Mouse (Mus musculus): Measurements from ENCODE around the gene Slfn4. TPM values are rescaled to one million over a fixed set of nuclear protein-coding genes. Genes with fewer than 3 reads are reported as not detected.

The Slfn4 gene
- polyA plus RNA-seq, 1 experiment from 2014 or later, result 0.36 TPM

- DNase-seq (ENCODE audit: low spot score), result no peak
- H3K4me3 ChIP-seq (replicated peaks; ENCODE audit: low read depth, low read length), result no peak overlapping the region
- 27% methylated on average over 2 of the region's 2 CpGs for WGBS
Observed at GRCm38 (mm10) chr11:83239811-83240210, 64.8 kb downstream of the Slfn4 start.

More at GRCm38 (mm10) chr11:83239811-83240210, 64.8 kb downstream of the Slfn4 start:
- no peak for TF ChIP-seq CTCF (IDR thresholded peaks at IDR 0.05; ENCODE audit: low read depth)
- no peak for ATAC-seq (replicated peaks; ENCODE audit: low FRiP score, low read depth)
- Histone ChIP-seq H3K36me3 (ENCODE audit: insufficient read depth, low read length) (no peaks in the 10 kb centered on the region), H3K27ac (no peak overlapping the region), H3K9ac (ENCODE audit: low read depth, low read length) (no peak overlapping the region), H3K4me2 (ENCODE audit: low read length) (no peak overlapping the region), H3K9me3 (replicated peaks; ENCODE audit: low read length) (no peaks in the 10 kb centered on the region), H3K4me1 (replicated peaks; ENCODE audit: insufficient read depth, low read length) (no peaks in the 10 kb centered on the region), H3K27me3 (ENCODE audit: insufficient read depth, low read length) (no peaks in the 10 kb centered on the region)

Other genes starting within 250 kb of the Slfn4 start
- gene Slfn5, start 223.8 kb upstream of the Slfn4 start, polyA plus RNA-seq (2015; fragmentation: Nextera tagmentation; extraction: Ambion mirVana), result 19.5 and 21.1 TPM in 2 replicates
- gene Slfn9, start 183.4 kb upstream of the Slfn4 start, polyA plus RNA-seq (2015; fragmentation: Nextera tagmentation; extraction: Ambion mirVana), result 9.4 and 11.5 TPM in 2 replicates
- 0.33 and 0.36 TPM in 2 replicates for gene Slfn8, start 154.4 kb upstream of the Slfn4 start, polyA plus RNA-seq (2015; fragmentation: Nextera tagmentation; extraction: Ambion mirVana)
- gene Slfn2, start 110.1 kb upstream of the Slfn4 start, polyA plus RNA-seq (2015; fragmentation: Nextera tagmentation; extraction: Ambion mirVana), result 12.7 and 16.3 TPM in 2 replicates
- 0.66 and 0.91 TPM in 2 replicates for gene Slfn1, start 58.3 kb upstream of the Slfn4 start, polyA plus RNA-seq (2015; fragmentation: Nextera tagmentation; extraction: Ambion mirVana)
- 1.8 and 2.3 TPM in 2 replicates for gene Slfn3, start 16.1 kb downstream of the Slfn4 start, polyA plus RNA-seq (2015; fragmentation: Nextera tagmentation; extraction: Ambion mirVana)
- gene Slfn14, start 111.5 kb downstream of the Slfn4 start, polyA plus RNA-seq (2015; fragmentation: Nextera tagmentation; extraction: Ambion mirVana), result 0.08 TPM in 1 of 2 replicates, not detected in the other
- 42.4 and 45.1 TPM in 2 replicates for gene Ap2b1, start 123.8 kb downstream of the Slfn4 start, polyA plus RNA-seq (2015; fragmentation: Nextera tagmentation; extraction: Ambion mirVana)
- 12.2 and 12.7 TPM in 2 replicates for gene Pex12, start 127.4 kb downstream of the Slfn4 start, polyA plus RNA-seq (2015; fragmentation: Nextera tagmentation; extraction: Ambion mirVana)
- 0.38 and 0.49 TPM in 2 replicates for gene Rasl10b, start 234.0 kb downstream of the Slfn4 start, polyA plus RNA-seq (2015; fragmentation: Nextera tagmentation; extraction: Ambion mirVana)